Mouse (Mus musculus): ENCODE data around the gene Pank4.

DNA sequence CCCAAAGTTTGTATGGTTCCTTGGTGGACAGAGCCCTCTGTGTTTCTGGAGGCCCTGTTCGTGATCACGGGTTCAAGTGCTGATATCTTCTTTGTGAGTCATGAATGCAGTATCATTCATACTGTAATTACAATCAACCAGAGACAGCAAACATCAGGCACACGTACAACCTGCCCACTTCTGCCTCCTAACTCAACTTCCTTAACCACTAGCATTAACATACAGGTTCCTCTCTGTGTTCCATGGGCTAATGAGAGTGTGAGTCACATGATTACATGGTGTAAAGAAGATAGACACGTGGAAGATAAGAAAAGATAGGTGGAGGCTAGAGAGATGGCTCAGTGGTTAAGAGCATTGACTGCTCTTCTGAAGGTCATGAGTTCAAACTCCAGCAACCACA, 47.3 kb upstream of the Pank4 start:
- TF ChIP-seq POLR2A (IDR thresholded peaks at IDR 0.05; ENCODE audit: extremely low read depth, insufficient read depth, low read length) (no peak), CTCF (IDR thresholded peaks at IDR 0.05; ENCODE audit: low read depth, low read length) (no peak)

Measured in liver, adult 2 months (tissue).